Mouse (Mus musculus) olfactory bulb, adult 2 months (tissue): ENCODE measurements around the gene Ipo11.

Source experiments
- CTCF ChIP-seq: fragments of 200-500 bp; IDR thresholded peaks from 2 replicates; pipeline ENCODE4 v1.5.1; 2012; ENCODE audit warnings: low read depth, mild to moderate bottlenecking, low read length, moderate library complexity; ENCODE audit not compliant: insufficient read depth
- POLR2A ChIP-seq: fragments of 200-500 bp; IDR thresholded peaks from 2 replicates; pipeline ENCODE4 v1.6.1; 2012; ENCODE audit warnings: mild to moderate bottlenecking, low read depth, low read length, moderate library complexity; ENCODE audit not compliant: insufficient read depth

GRCm38 (mm10) chr13:106884249-106884648 lies 52.5 kb downstream of the Ipo11 start:
- TF ChIP-seq CTCF (no peak), POLR2A (no peak)
